Mouse (Mus musculus) left cerebral cortex, adult 2 months (tissue): ENCODE data around the gene Ms4a18. TPM values are rescaled to one million over a fixed set of nuclear protein-coding genes. Genes with fewer than 3 reads are reported as not detected.
A peak's percentile ranks its signal among the peaks of the same experiment; 100 is the strongest.

Experiments used
- DNase-seq, 2 experiments: peaks; one replicate each; pipeline ENCODE4 v3.0.0; 2021 to 2022; ENCODE audit warnings: low spot score in 2 of 2, mixed read lengths in 1 of 2; ENCODE audit errors: extremely low spot score in 1 of 2
- H3K27ac ChIP-seq: fragments of 200-600 bp; 2 replicates; pipeline ENCODE4 v1.8.1; 2022
- H3K4me3 ChIP-seq: fragments of 200-600 bp; 2 replicates; pipeline ENCODE4 v1.8.1; 2022
- CTCF ChIP-seq: fragments of 200-600 bp; IDR thresholded peaks from 2 replicates; pipeline ENCODE4 v1.8.1; 2022; ENCODE audit warnings: antibody characterized with exemption, mild to moderate bottlenecking, moderate library complexity
- intact Hi-C: fragments of 180-260 bp; cut with DNase I; formaldehyde crosslinking; loops from one replicate; pipeline ENCODE4 v1.15.1; 2025
- total RNA-seq, 2 experiments: library from RNA; stranded (reverse); gene quantifications; 2 replicates each; pipeline ENCODE4 v1.2.3; 2021

Ms4a18 gene
- total RNA-seq, 2 experiments from 2014 or later = not detected

- DNase-seq = peak; percentile 26 to 36
- H3K4me3 ChIP-seq = no peak overlapping the region
- peak overlapping the region; percentile 62 for H3K27ac ChIP-seq
- no peak for TF ChIP-seq CTCF
- intact Hi-C loops = no loop called here
Measured at GRCm38 (mm10) chr19:10952021-10952939, 65.6 kb downstream of the Ms4a18 start.

DNA sequence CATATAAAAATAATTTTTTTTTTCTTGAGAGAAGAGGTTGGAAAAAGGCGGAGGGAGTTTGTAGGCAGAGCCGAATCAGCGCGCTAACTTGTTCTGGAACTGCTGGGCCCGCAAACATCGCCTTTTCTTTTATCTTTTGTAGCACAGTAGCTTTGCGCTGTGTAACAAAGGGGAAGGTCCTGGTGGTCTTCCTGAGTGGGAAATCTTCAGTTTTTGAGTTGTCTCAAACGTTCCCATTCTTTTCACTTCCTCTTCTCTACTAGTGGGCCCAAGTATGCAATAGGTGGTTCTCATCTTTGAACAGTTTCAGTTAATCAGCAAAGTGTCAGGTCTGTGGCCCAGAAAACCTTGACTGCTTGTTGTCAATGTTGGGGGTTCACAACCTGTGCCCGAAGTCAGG lies 68.3 kb downstream of the Ms4a18 start:
- Histone ChIP-seq H3K4me3 (peak overlapping the region; percentile 34), H3K27ac (peak overlapping the region; percentile 66)
- intact Hi-C loops = loop anchor here (1.0 kb wide), 1 partner anchor 240 kb away; no protein-coding TSS in a partner anchor
- no peak for TF ChIP-seq CTCF
- DNase-seq = no peak

- intact Hi-C loops = loop anchor here (1.0 kb wide), 1 partner anchor 240 kb away; no protein-coding TSS in a partner anchor
- peak within 1 kb of the TSS; percentile 66 for H3K27ac ChIP-seq
- no peak for TF ChIP-seq CTCF
- H3K4me3 ChIP-seq = peak within 1 kb of the TSS; percentile 84
- peak; percentile 96 to 97 for DNase-seq
Measured at GRCm38 (mm10) chr19:10949112-10949511, 68.7 kb downstream of the Ms4a18 start, which contains the start of gene Ccdc86. Gene Ccdc86 (minus strand): TSS chr19:10949266.

GRCm38 (mm10) chr19:10948416-10948815 lies 69.4 kb downstream of the Ms4a18 start:
- peak in 1 of 2 experiments; percentile 24 for DNase-seq
- no peak for TF ChIP-seq CTCF
- intact Hi-C loops = no loop called here
- Histone ChIP-seq H3K4me3 (peak overlapping the region; percentile 84), H3K27ac (no peak overlapping the region)

GRCm38 (mm10) chr19:10947219-10947618 lies 70.6 kb downstream of the Ms4a18 start:
- intact Hi-C loops = no loop called here
- TF ChIP-seq CTCF = no peak
- DNase-seq = no peak
- Histone ChIP-seq H3K27ac (no peak overlapping the region), H3K4me3 (peak overlapping the region; percentile 84)

Other genes starting within 250 kb of the Ms4a18 start
- gene Cd6, start 188.0 kb downstream of the Ms4a18 start, total RNA-seq = 1 to 10 TPM; 2.3 to 2.8 TPM
- gene Slc15a3, start 178.3 kb downstream of the Ms4a18 start, total RNA-seq = 1 to 10 TPM; 1.1 to 1.3 TPM
- 100 to 1,000 TPM; 268 TPM for gene Tmem132a, start 148.1 kb downstream of the Ms4a18 start, total RNA-seq
- gene Tmem109, start 136.0 kb downstream of the Ms4a18 start, total RNA-seq = 10 to 100 TPM; 49.5 to 50.2 TPM
- 100 to 1,000 TPM; 195 to 208 TPM for gene Prpf19, start 122.8 kb downstream of the Ms4a18 start, total RNA-seq
- gene Zp1, start 97.4 kb downstream of the Ms4a18 start, total RNA-seq = not detected
- under 1 TPM; 0.14 to 0.30 TPM for gene Ptgdr2, start 80.9 kb downstream of the Ms4a18 start, total RNA-seq
- 10 to 100 TPM in 1 of 2 experiments, 1 to 10 TPM in 1; 7.8 to 10.6 TPM for gene Ccdc86, start 68.8 kb downstream of the Ms4a18 start, total RNA-seq
- not detected for gene Ms4a10, start 43.4 kb downstream of the Ms4a18 start, total RNA-seq
- not detected for gene Ms4a15, start 24.8 kb downstream of the Ms4a18 start, total RNA-seq
- gene Ms4a8a, start 63.1 kb upstream of the Ms4a18 start, total RNA-seq = not detected
- not detected for gene 1700017D01Rik, start 112.8 kb upstream of the Ms4a18 start, total RNA-seq
- not detected for gene 1700025F22Rik, start 147.3 kb upstream of the Ms4a18 start, total RNA-seq
- not detected for gene Ms4a13, start 178.7 kb upstream of the Ms4a18 start, total RNA-seq
- gene Ms4a12, start 214.4 kb upstream of the Ms4a18 start, total RNA-seq = not detected
- gene Ms4a1, start 248.2 kb upstream of the Ms4a18 start, total RNA-seq = not detected